Mouse (Mus musculus) forebrain, embryonic 11.5 days (tissue): ENCODE data around the gene Scube1. TPM values are rescaled to one million over a fixed set of nuclear protein-coding genes. Genes with fewer than 3 reads are reported as not detected.

Source experiments
- ATAC-seq: fragments of 200-750 bp; cut with Nextera tagmentation; replicated peaks from 2 replicates; pipeline ENCODE4 v1.8.0; 2017; ENCODE audit warnings: moderate TSS enrichment; ENCODE audit not compliant: low FRiP score
- DNase-seq: peaks from one replicate; pipeline ENCODE4 v3.0.0-alpha.2; 2017; ENCODE audit warnings: low spot score
- H3K27ac ChIP-seq: fragments of 300-500 bp; sonication (generic); 2 replicates; pipeline ENCODE4 v1.5.1; 2014; ENCODE audit warnings: low read depth, low read length
- H3K27me3 ChIP-seq: fragments of 300-500 bp; sonication (generic); 2 replicates; pipeline ENCODE4 v1.6.1; 2014; ENCODE audit warnings: mild to moderate bottlenecking, low read length, mixed read lengths; ENCODE audit not compliant: control insufficient read depth, insufficient read depth
- H3K36me3 ChIP-seq: fragments of 300-500 bp; sonication (generic); 2 replicates; pipeline ENCODE4 v1.6.1; 2014; ENCODE audit warnings: mild to moderate bottlenecking, low read length, moderate library complexity, mixed read lengths; ENCODE audit not compliant: control insufficient read depth, insufficient read depth
- H3K4me1 ChIP-seq: fragments of 300-500 bp; sonication (generic); replicated peaks from 2 replicates; pipeline ENCODE4 v1.6.1; 2014; ENCODE audit warnings: low read length, mixed read lengths; ENCODE audit not compliant: control insufficient read depth, insufficient read depth
- H3K4me2 ChIP-seq: fragments of 300-500 bp; sonication (generic); 2 replicates; pipeline ENCODE4 v1.6.1; 2014; ENCODE audit warnings: low read depth, mild to moderate bottlenecking, low read length, moderate library complexity, mixed read lengths; ENCODE audit not compliant: severe bottlenecking
- H3K4me3 ChIP-seq: fragments of 300-500 bp; sonication (generic); 2 replicates; pipeline ENCODE4 v1.5.1; 2014; ENCODE audit warnings: low read depth, low read length
- H3K9ac ChIP-seq: fragments of 300-500 bp; sonication (generic); 2 replicates; pipeline ENCODE4 v1.6.1; 2014; ENCODE audit warnings: low read length
- H3K9me3 ChIP-seq: fragments of 300-500 bp; sonication (generic); 2 replicates; pipeline ENCODE4 v1.6.1; 2016; ENCODE audit warnings: low read length, mixed read lengths; ENCODE audit not compliant: control insufficient read depth
- WGBS: fragments of 180-500 bp; shearing (Covaris S2); extraction: QIAGEN DNeasy Blood & Tissue Kit; methylation state at CpG from one replicate; pipeline ENCODE4 v1.1.7; 2014; 5-methylcytosine and 5-hydroxymethylcytosine counted together
- polyA plus RNA-seq: library from polyadenylated mRNA; unstranded; fragments of >200 nt; fragmentation: Nextera tagmentation; extraction: Ambion mirVana; gene quantifications from 2 replicates; pipeline ENCODE4 v1.2.1, GENCODE M21; 2014

Gene Scube1
- polyA plus RNA-seq, 1 experiment from 2014 or later: 38.0 TPM

GRCm38 (mm10) chr15:83700593-83700923 is 24.3 kb downstream of the Scube1 start:
- Histone ChIP-seq H3K4me3 (no peak overlapping the region), H3K9ac (peak overlapping the region; percentile 35; the same call in 1 of the 2 replicates), H3K27ac (peak overlapping the region; percentile 37; the same call in 1 of the 2 replicates), H3K36me3 (peaks cover 3% of the 10 kb centered on the region; the same call in 1 of the 2 replicates), H3K27me3 (no peaks in the 10 kb centered on the region), H3K4me2 (no peak overlapping the region), H3K4me1 (peaks cover 28% of the 10 kb centered on the region), H3K9me3 (no peaks in the 10 kb centered on the region; the same call in 1 of the 2 replicates)
- 32% methylated on average over 13 of the region's 13 CpGs for WGBS
- DNase-seq (no peak), ATAC-seq (0 out of 2 replicates have a peak, but pooled peaks have one; percentile 18)

GRCm38 (mm10) chr15:83699834-83700592 is 24.8 kb downstream of the Scube1 start:
- DNase-seq (peak; percentile 61), ATAC-seq (peak; percentile 53)
- H3K9me3 ChIP-seq: no peaks in the 10 kb centered on the region; the same call in 1 of the 2 replicates
- peaks cover 28% of the 10 kb centered on the region for H3K4me1 ChIP-seq
- peak overlapping the region; percentile 37; the same call in 1 of the 2 replicates for H3K27ac ChIP-seq
- no peak overlapping the region for H3K4me3 ChIP-seq
- no peaks in the 10 kb centered on the region for H3K27me3 ChIP-seq
- 9% methylated on average over 11 of the region's 11 CpGs for WGBS
- peaks cover 3% of the 10 kb centered on the region; the same call in 1 of the 2 replicates for H3K36me3 ChIP-seq
- peak overlapping the region; percentile 35 for H3K9ac ChIP-seq
- H3K4me2 ChIP-seq: no peak overlapping the region

DNA sequence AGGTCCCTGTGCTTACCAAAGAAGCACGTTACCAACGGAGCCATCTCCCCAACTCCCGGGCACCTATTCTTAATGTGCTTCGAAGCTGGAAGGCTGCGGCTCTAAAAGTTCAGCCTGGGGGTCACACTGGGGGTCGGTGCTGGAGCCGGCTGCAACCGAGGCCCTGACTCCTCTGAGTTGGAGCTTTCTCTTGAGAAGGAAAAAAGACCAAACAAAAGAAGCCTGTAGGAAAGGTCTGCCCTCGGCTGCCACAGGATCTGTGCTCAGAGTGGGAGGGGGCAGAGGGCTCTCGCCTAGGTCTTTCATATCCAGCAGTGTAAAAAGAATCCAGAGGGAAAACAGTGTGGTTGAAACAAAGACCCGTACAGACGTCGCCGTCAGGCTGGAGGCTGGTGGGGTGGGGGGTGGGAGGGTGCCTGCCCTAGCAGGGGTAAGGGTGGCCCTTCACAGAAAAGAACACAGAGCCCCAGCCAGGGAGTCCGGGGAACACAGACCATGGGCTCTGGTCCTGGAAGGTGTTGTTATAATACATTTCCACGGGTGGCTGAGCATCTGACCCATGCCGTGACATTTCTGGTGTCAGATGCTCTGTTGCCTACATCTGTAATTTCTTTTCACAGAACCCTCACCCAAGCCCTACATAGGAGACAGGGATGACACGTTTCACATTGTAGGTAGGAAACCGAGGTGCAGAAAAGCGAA is 25.5 kb downstream of the Scube1 start:
- H3K4me2 ChIP-seq: no peak overlapping the region
- ATAC-seq (peak; percentile 42; the same call in 1 of the 2 replicates), DNase-seq (no peak)
- peak overlapping the region; percentile 49 for H3K9ac ChIP-seq
- WGBS: 11% methylated on average over 20 of the region's 20 CpGs
- peaks cover 28% of the 10 kb centered on the region for H3K4me1 ChIP-seq
- no peaks in the 10 kb centered on the region; the same call in 1 of the 2 replicates for H3K9me3 ChIP-seq
- H3K27ac ChIP-seq: 0 out of 2 replicates have a peak overlapping the region, but pooled peaks have one; percentile 41
- H3K36me3 ChIP-seq: peaks cover 3% of the 10 kb centered on the region; the same call in 1 of the 2 replicates
- H3K4me3 ChIP-seq: no peak overlapping the region
- no peaks in the 10 kb centered on the region for H3K27me3 ChIP-seq

DNA sequence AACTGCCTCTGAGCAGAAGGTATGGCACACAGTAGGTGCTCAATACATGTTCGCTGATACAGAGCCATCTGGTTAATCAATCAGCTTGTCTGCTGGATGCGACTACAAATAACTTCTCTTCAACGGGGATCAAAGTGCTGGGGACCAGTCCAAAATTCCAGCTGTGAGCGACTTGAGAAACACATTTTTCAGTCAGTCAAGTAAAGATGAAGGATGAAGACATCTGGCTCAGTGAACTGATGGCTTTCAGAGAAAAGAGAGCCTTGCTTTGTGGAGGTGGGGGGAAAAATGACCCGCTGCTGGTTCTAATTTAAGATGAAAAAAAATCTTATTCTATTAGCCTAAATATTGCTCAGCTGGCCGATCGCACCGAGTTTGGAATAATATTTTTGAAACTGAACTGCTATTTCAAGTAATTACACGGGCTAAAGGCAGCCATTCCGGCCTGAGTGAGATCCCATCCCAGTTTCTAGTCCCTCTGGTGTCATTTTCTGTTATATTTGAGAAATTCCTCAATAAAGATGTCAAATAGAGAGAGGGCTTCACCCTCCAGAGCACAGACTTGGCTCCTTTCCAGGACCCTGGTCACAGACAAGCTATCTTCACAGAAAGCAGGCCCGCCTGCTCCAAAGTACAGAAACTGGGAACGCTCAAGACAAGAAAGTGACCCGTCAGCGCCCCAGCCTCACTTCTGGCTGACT is 28.0 kb downstream of the Scube1 start:
- H3K9me3 ChIP-seq: no peaks in the 10 kb centered on the region
- H3K4me3 ChIP-seq: no peak overlapping the region
- no peaks in the 10 kb centered on the region for H3K27me3 ChIP-seq
- no peak for DNase-seq
- no peak overlapping the region for H3K27ac ChIP-seq
- no peak for ATAC-seq
- no peak overlapping the region for H3K4me2 ChIP-seq
- peaks cover 28% of the 10 kb centered on the region for H3K4me1 ChIP-seq
- no peak overlapping the region for H3K9ac ChIP-seq
- H3K36me3 ChIP-seq: no peaks in the 10 kb centered on the region
- WGBS: 71% methylated on average over 14 of the region's 14 CpGs

- no peaks in the 10 kb centered on the region for H3K36me3 ChIP-seq
Measured at GRCm38 (mm10) chr15:83695159-83695558, 29.7 kb downstream of the Scube1 start.

GRCm38 (mm10) chr15:83691901-83692361 is 32.9 kb downstream of the Scube1 start:
- no peaks in the 10 kb centered on the region for H3K9me3 ChIP-seq
- H3K36me3 ChIP-seq: no peaks in the 10 kb centered on the region
- no peak overlapping the region for H3K4me3 ChIP-seq
- no peaks in the 10 kb centered on the region for H3K4me1 ChIP-seq
- no peak overlapping the region for H3K27ac ChIP-seq
- ATAC-seq (no peak), DNase-seq (no peak)
- H3K27me3 ChIP-seq: no peaks in the 10 kb centered on the region
- WGBS: 65% methylated on average over 8 of the region's 8 CpGs
- no peak overlapping the region for H3K4me2 ChIP-seq
- no peak overlapping the region for H3K9ac ChIP-seq

More at GRCm38 (mm10) chr15:83695159-83695558, 29.7 kb downstream of the Scube1 start:
- no peak overlapping the region for H3K9ac ChIP-seq
- ATAC-seq (no peak), DNase-seq (no peak)
- peaks cover 20% of the 10 kb centered on the region for H3K4me1 ChIP-seq
- H3K27me3 ChIP-seq: no peaks in the 10 kb centered on the region
- H3K27ac ChIP-seq: no peak overlapping the region
- H3K9me3 ChIP-seq: no peaks in the 10 kb centered on the region
- H3K4me3 ChIP-seq: no peak overlapping the region
- WGBS: 93% methylated on average over 11 of the region's 11 CpGs
- no peak overlapping the region for H3K4me2 ChIP-seq

- Histone ChIP-seq H3K27me3 (no peaks in the 10 kb centered on the region), H3K27ac (no peak overlapping the region), H3K9me3 (no peaks in the 10 kb centered on the region), H3K4me1 (no peaks in the 10 kb centered on the region), H3K9ac (no peak overlapping the region), H3K4me3 (no peak overlapping the region), H3K4me2 (no peak overlapping the region), H3K36me3 (no peaks in the 10 kb centered on the region)
- ATAC-seq: no peak
- DNase-seq: no peak
- 93% methylated on average over 12 of the region's 12 CpGs for WGBS
Measured at GRCm38 (mm10) chr15:83689946-83690345, 34.9 kb downstream of the Scube1 start.

GRCm38 (mm10) chr15:83686601-83687000 is 38.2 kb downstream of the Scube1 start:
- Histone ChIP-seq H3K4me3 (no peak overlapping the region), H3K4me2 (no peak overlapping the region), H3K9me3 (no peaks in the 10 kb centered on the region), H3K9ac (no peak overlapping the region), H3K4me1 (no peaks in the 10 kb centered on the region), H3K27me3 (no peaks in the 10 kb centered on the region), H3K27ac (no peak overlapping the region), H3K36me3 (no peaks in the 10 kb centered on the region)
- 66% methylated on average over 9 of the region's 9 CpGs for WGBS
- ATAC-seq (no peak), DNase-seq (no peak)
